Mouse (Mus musculus) ES-E14 (cell line): Measurements from ENCODE around the gene Skint9. TPM values are rescaled to one million over a fixed set of nuclear protein-coding genes. Genes with fewer than 3 reads are reported as not detected.
"Not testable (repeated sequence)": the region's sequence is repeated elsewhere in the genome, so short reads cannot be mapped to it uniquely, and the experiment has no call there.

Source experiments
- DNase-seq: peaks from one replicate; pipeline ENCODE4 v3.0.0-alpha.2; 2013; ENCODE audit warnings: low read depth, low spot score
- H3K27ac ChIP-seq: 2 replicates; pipeline ENCODE4 v1.5.1; 2012; ENCODE audit warnings: low read depth, mild to moderate bottlenecking, low read length, moderate library complexity, mixed read lengths; ENCODE audit not compliant: poor library complexity, insufficient read depth, severe bottlenecking
- H3K36me3 ChIP-seq: 2 replicates; pipeline ENCODE4 v1.6.1; 2012; ENCODE audit warnings: mild to moderate bottlenecking, low read length, moderate library complexity, mixed read lengths; ENCODE audit not compliant: control insufficient read depth, poor library complexity, insufficient read depth, severe bottlenecking
- H3K4me1 ChIP-seq, 2 experiments: fragments of 150-350 bp in 1 of 2; sonication (generic) in 1 of 2; 2 replicates each; pipeline ENCODE4 v1.6.1; 2012; ENCODE audit warnings: low read length in 2 of 2, mild to moderate bottlenecking in 1 of 2, mixed read lengths in 1 of 2; ENCODE audit not compliant: control insufficient read depth in 2 of 2, insufficient read depth in 2 of 2, poor library complexity in 1 of 2
- H3K4me3 ChIP-seq, 2 experiments: fragments of 150-350 bp in 1 of 2; sonication (generic) in 1 of 2; 2 replicates each; pipeline ENCODE4 v1.5.1; 2012; ENCODE audit warnings: low read length in 2 of 2, low read depth in 1 of 2, mild to moderate bottlenecking in 1 of 2, mixed read lengths in 1 of 2; ENCODE audit not compliant: insufficient read depth in 1 of 2, poor library complexity in 1 of 2, severe bottlenecking in 1 of 2
- H3K9ac ChIP-seq: 2 replicates; pipeline ENCODE4 v1.6.1; 2012; ENCODE audit warnings: low read depth, mild to moderate bottlenecking, low read length, mixed read lengths; ENCODE audit not compliant: poor library complexity, insufficient read depth, severe bottlenecking
- H3K9me3 ChIP-seq: fragments of 150-350 bp; sonication (generic); 2 replicates; pipeline ENCODE4 v1.6.1; 2012; ENCODE audit warnings: low read depth, mild to moderate bottlenecking, low read length; ENCODE audit not compliant: control insufficient read depth, insufficient read depth
- CHD2 ChIP-seq: IDR thresholded peaks from 2 replicates; pipeline ENCODE4 v1.6.1; 2014; ENCODE audit warnings: mild to moderate bottlenecking, low read depth, low read length, inconsistent platforms
- HCFC1 ChIP-seq: IDR thresholded peaks from 2 replicates; pipeline ENCODE4 v1.6.1; 2012; ENCODE audit warnings: low read length, inconsistent platforms, borderline replicate concordance; ENCODE audit not compliant: insufficient read depth
- MAFK ChIP-seq: IDR thresholded peaks from 2 replicates; pipeline ENCODE4 v1.6.1; 2014; ENCODE audit warnings: mild to moderate bottlenecking, low read depth, low read length, inconsistent platforms; ENCODE audit not compliant: insufficient read depth
- ZC3H11A ChIP-seq: IDR thresholded peaks from 2 replicates; pipeline ENCODE4 v1.6.1; 2012; ENCODE audit warnings: low read depth, mild to moderate bottlenecking, inconsistent platforms, low read length, borderline replicate concordance
- ZNF384 ChIP-seq: IDR thresholded peaks from 2 replicates; pipeline ENCODE4 v1.6.1; 2012; ENCODE audit warnings: low read depth, low read length, inconsistent platforms
- in situ Hi-C, 2 experiments: fragments of 600-800 bp; cut with MboI; formaldehyde crosslinking; loops; one replicate each; pipeline ENCODE4 v1.15.1; 2025; ENCODE audit warnings: low sequenced_read_pairs in 2 of 2, inconsistent platforms in 1 of 2; ENCODE audit not compliant: unreplicated experiment in 2 of 2
- total RNA-seq: library from RNA; depleted of rRNA; stranded (reverse); fragments of 300-350 nt; gene quantifications from 2 replicates; pipeline ENCODE4 v1.2.3, GENCODE M21; 2012; rRNA removed

Skint9 gene
- total RNA-seq, result not detected in 2 replicates

DNA sequence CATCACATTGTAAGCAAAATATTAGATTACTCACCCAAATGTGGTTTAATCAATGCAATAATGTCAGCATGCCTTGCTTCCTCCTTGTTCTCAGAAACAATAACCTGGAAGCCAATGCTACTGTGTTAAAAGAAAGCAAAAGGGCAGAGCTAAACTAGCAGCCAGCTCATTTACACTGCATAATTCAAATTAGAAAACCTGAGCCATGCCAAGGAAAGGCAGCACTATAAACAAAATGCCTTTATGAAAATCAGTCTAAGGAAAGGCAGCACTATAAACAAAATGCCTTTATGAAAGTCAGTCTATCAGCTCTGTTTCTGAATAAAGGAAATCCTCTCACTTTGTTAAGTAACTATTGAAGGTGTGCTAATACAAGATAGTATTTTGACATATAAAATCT lies at the start of gene Skint9:
Gene Skint9 (minus strand): TSS at position 101 of the 400 bp plus-strand sequence.
- no peaks in the 10 kb centered on the region for H3K4me1 ChIP-seq
- H3K9ac ChIP-seq, result no peak within 1 kb of the TSS
- no peaks in the 10 kb centered on the region for H3K9me3 ChIP-seq
- no peaks in the 10 kb centered on the region for H3K36me3 ChIP-seq
- in situ Hi-C loops, result no loop called here
- H3K4me3 ChIP-seq, result no peak within 1 kb of the TSS
- DNase-seq, result no peak
- no peak for TF ChIP-seq CHD2
- TF ChIP-seq ZC3H11A, result no peak
- no peak for TF ChIP-seq HCFC1
- TF ChIP-seq ZNF384, result no peak
- TF ChIP-seq MAFK, result no peak
- H3K27ac ChIP-seq, result no peak within 1 kb of the TSS

DNA sequence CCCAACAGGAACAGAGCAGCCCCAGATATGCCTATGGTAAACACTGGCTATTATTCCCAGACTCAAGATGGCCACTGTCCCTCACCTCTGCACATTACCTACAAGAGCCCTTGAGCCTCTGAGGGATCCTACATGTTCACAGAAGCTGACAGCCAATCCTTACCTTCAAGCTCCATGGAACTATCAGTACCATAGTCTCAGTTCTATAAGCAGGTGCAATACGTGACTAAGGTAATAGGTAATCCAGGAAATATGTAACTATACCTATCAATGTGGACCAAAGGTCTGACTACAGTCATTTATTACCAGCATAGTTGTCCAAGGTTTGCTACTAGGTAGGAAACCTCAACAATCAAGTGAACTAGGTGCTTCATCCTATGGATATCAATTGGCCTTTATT lies 1.1 kb downstream of the Skint9 start:
- Histone ChIP-seq H3K4me3 (no peak overlapping the region), H3K4me1 (no peaks in the 10 kb centered on the region), H3K9me3 (no peaks in the 10 kb centered on the region), H3K27ac (no peak overlapping the region), H3K9ac (no peak overlapping the region), H3K36me3 (no peaks in the 10 kb centered on the region)
- TF ChIP-seq ZC3H11A (no peak), CHD2 (no peak), ZNF384 (no peak), HCFC1 (no peak), MAFK (no peak)
- no peak for DNase-seq
- in situ Hi-C loops, result no loop called here

DNA sequence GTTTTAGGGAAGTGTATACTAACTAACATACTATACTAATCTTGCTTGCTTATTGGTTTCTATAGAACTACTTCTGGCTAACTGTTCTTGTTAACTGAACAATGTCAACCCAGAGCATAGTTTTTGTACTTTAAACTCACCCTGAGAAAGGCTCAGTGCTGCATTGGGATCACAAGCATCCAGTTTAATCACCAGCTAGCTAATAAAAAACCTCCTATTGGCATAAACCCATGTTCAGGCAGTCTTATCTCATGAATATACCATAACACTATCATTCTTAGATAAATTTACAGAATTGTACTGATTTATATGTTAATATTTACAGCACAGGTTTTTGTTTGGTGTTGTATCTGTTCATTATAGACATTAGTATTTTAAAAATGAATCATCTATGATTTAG lies 1.6 kb downstream of the Skint9 start:
- Histone ChIP-seq H3K9me3 (no peaks in the 10 kb centered on the region), H3K4me3 (no peak overlapping the region), H3K36me3 (no peaks in the 10 kb centered on the region), H3K27ac (no peak overlapping the region), H3K4me1 (no peaks in the 10 kb centered on the region), H3K9ac (no peak overlapping the region)
- no peak for DNase-seq
- no peak for TF ChIP-seq HCFC1
- no peak for TF ChIP-seq MAFK
- no peak for TF ChIP-seq ZC3H11A
- TF ChIP-seq ZNF384, result no peak
- no peak for TF ChIP-seq CHD2
- in situ Hi-C loops, result no loop called here

DNA sequence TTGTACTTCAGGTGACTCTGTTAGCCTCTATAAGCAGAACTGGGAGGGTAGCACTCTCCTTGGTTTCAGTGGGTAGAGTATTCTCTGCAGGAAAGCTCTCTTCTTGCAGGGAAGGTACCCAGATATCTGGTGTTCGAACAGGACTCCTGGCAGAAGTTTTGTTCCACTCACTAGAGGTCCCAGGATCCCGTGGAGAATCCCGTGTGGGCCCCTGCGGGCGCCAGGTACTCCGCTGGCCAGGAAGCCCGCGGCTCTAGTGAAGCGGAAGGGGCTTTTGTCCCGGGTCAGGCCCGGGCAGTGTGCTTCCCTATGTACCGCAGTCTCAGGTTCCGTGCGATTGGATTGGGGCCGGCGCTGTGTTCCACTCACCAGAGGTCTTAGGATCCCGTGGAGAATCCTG lies 84.7 kb downstream of the Skint9 start:
- in situ Hi-C loops, DNase-seq, H3K4me1 ChIP-seq, H3K9me3 ChIP-seq, H3K4me3 ChIP-seq, H3K36me3 ChIP-seq, H3K27ac ChIP-seq, H3K9ac ChIP-seq: not testable (repeated sequence)

Other genes starting within 250 kb of the Skint9 start
- not detected in 2 replicates for gene Skint3, start 201.7 kb downstream of the Skint9 start, total RNA-seq
- gene Skint2, start 123.2 kb upstream of the Skint9 start, total RNA-seq, result not detected in 2 replicates